Mouse (Mus musculus) heart, postnatal 0 days (tissue): ENCODE measurements at regions not wholly inside any gene's neighbourhood (a gene's known extent, or its start where the extent isn't known, plus 50 kb on each side); places are given as distances from the start of the nearest gene placed in this dataset.

ENCODE experiments used
- CTCF ChIP-seq: IDR thresholded peaks from 2 replicates; pipeline ENCODE4 v1.5.1; 2016; ENCODE audit warnings: antibody characterized with exemption, control low read depth, low read depth
- EP300 ChIP-seq: IDR thresholded peaks from 2 replicates; pipeline ENCODE4 v1.6.1; 2016; ENCODE audit warnings: antibody characterized with exemption, low read depth

DNA sequence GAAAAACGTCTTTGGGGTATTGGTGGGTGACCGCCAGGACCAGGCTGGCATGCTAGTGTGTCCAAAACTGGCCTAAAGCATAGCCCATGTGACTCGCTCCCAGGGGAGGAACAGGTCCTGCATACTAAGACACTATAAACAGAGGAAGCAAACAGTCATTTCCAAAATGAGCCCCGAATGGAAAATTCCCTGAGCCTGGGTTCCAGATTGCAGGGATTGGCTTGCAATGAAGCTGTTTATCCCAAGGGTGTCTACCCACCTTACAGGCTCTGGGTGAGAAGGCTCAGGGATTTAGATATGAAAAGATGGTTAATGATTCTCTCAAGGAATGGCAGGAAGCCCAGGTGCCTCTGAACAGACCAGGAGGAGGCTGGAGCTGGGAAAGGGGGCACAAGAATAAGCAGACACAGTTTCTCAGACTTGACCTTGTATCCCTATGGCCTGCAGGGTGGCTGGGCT lies 58.2 kb upstream of the Dock1 start:
- no peak for TF ChIP-seq CTCF
- no peak for TF ChIP-seq EP300
